Comparison of ENCODE assay signal across 9 mouse cellular contexts in the genomic region with DNA sequence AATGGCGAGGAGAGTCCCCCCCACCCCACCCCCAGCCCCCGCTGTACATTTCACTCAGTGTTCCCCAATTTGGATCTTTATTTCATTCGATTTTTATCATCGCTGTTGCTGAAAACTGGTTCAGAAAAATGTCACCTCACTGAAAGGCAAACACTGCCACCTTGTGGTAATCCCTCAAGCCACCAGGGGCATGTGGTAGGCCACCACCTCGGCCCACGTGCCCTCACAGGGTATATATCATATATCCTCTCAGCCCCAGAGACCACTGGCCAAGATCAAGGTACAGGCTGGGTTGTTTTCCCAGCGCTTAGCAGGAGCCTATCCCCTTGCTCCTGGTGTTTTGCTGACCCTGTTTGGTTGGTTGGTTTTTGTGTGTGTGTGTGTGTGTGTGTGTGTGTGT. TPM values are rescaled to one million over a fixed set of nuclear protein-coding genes. Genes with fewer than 3 reads are reported as not detected.
DNase-seq lines count a peak whose midpoint lies in the region; ATAC-seq and TF ChIP-seq lines count a peak whose summit lies in the region.
"Had no signal": no experiment of that assay in that cellular context is flagged by ENCODE, and none has a peak within 500 bp of the region (broad histone marks: within the 10 kb centered on the region; RNA-seq: fewer than 3 reads in every experiment).

No protein-coding gene starts in this region.

- H3K9me3 ChIP-seq in kidney, embryonic 15.5 days (replicated peaks) = peaks cover 5% of the 10 kb centered on the region; the same call in 1 of the 2 replicates

- peak; percentile 82 for ATAC-seq in kidney, embryonic 15.5 days (replicated peaks; ENCODE audit: low FRiP score)

- peak; percentile 67; the same call in 1 of the 2 replicates for TF ChIP-seq CTCF in small intestine, adult 2 months (IDR thresholded peaks at IDR 0.05; ENCODE audit: extremely low read depth, insufficient read length, insufficient replicate concordance, low read depth, low read length)

- H3K4me3 ChIP-seq in kidney, embryonic 15.5 days (replicated peaks) = no peak overlapping the region
- no peak overlapping the region for H3K4me3 ChIP-seq in small intestine, adult 2 months (ENCODE audit: low read depth, low read length)
- H3K4me3 ChIP-seq: limb, embryonic 13.5 days had no signal

- DNase-seq in frontal cortex, postnatal 36 days (ENCODE audit: low spot score in 2 of 2) = peak; percentile 40 to 50
- DNase-seq in frontal cortex, postnatal 25 days (ENCODE audit: low spot score in 2 of 2) = no peak
- DNase-seq in CD4-positive, CD25-positive, alpha-beta regulatory T cell, adult 2 months (ENCODE audit: low read depth, low spot score) = peak; percentile 91
- peak; percentile 56 for DNase-seq in c-Kit-positive CD71-positive TER-119-positive erythroid progenitor cells, embryonic 14.5 days (ENCODE audit: low spot score)
- DNase-seq in forelimb bud, embryonic 11.5 days (ENCODE audit: low read depth, low spot score) = peak; percentile 77
- DNase-seq in lung, postnatal 10 days = peak; percentile 82

- H3K27me3 ChIP-seq in kidney, embryonic 15.5 days = no peaks in the 10 kb centered on the region
- no peaks in the 10 kb centered on the region for H3K27me3 ChIP-seq in small intestine, adult 2 months (ENCODE audit: control insufficient read depth, insufficient read depth, low read length)
- H3K27me3 ChIP-seq: limb, embryonic 13.5 days had no signal

- WGBS in kidney, embryonic 15.5 days = 22% methylated on average over 7 of the region's 7 CpGs
- 14% methylated on average over 7 of the region's 7 CpGs for WGBS in small intestine, adult 2 months

- TF ChIP-seq POLR2A in small intestine, adult 2 months (IDR thresholded peaks at IDR 0.05; ENCODE audit: low read depth, low read length) = no peak

- H3K9ac ChIP-seq in kidney, embryonic 15.5 days = no peak overlapping the region
- H3K9ac ChIP-seq: limb, embryonic 13.5 days had no signal

- no peak overlapping the region for H3K4me2 ChIP-seq in kidney, embryonic 15.5 days
- H3K4me2 ChIP-seq: limb, embryonic 13.5 days had no signal

- no peak overlapping the region for H3K27ac ChIP-seq in kidney, embryonic 15.5 days
- H3K27ac ChIP-seq in small intestine, adult 2 months (ENCODE audit: insufficient read depth, low read depth, low read length) = no peak overlapping the region
- H3K27ac ChIP-seq: limb, embryonic 13.5 days had no signal

- no peaks in the 10 kb centered on the region for H3K4me1 ChIP-seq in kidney, embryonic 15.5 days
- H3K4me1 ChIP-seq in small intestine, adult 2 months (ENCODE audit: control insufficient read depth, insufficient read depth, insufficient read length, low read length) = peaks cover 6% of the 10 kb centered on the region
- H3K4me1 ChIP-seq: limb, embryonic 13.5 days had no signal

- peaks cover 9% of the 10 kb centered on the region; the same call in 1 of the 2 replicates for H3K36me3 ChIP-seq in kidney, embryonic 15.5 days
- peaks cover 4% of the 10 kb centered on the region; the same call in 1 of the 2 replicates for H3K36me3 ChIP-seq in small intestine, adult 2 months (ENCODE audit: control insufficient read depth, insufficient read depth, low read length)
- H3K36me3 ChIP-seq: limb, embryonic 13.5 days had no signal

RNA-seq across cellular contexts. Expression of a gene that starts 11.2 kb away (rescaled TPM):
- polyA plus RNA-seq in kidney, embryonic 15.5 days (2015; fragmentation: Nextera tagmentation; extraction: Ambion mirVana) = 10.8 and 12.2 TPM in 2 replicates
- polyA plus RNA-seq in small intestine, adult 2 months (2012; rRNA removed) = 8.0 and 8.9 TPM in 2 replicates

RNA-seq across cellular contexts. Expression of a gene that starts 13.9 kb away (rescaled TPM):
- polyA plus RNA-seq in kidney, embryonic 15.5 days (2015; fragmentation: Nextera tagmentation; extraction: Ambion mirVana) = 164 and 194 TPM in 2 replicates
- 49.1 and 49.5 TPM in 2 replicates for polyA plus RNA-seq in small intestine, adult 2 months (2012; rRNA removed)

RNA-seq across cellular contexts. Expression of a gene that starts 38.4 kb away (rescaled TPM):
- polyA plus RNA-seq in kidney, embryonic 15.5 days (2015; fragmentation: Nextera tagmentation; extraction: Ambion mirVana) = 6.2 and 6.5 TPM in 2 replicates
- 30.9 and 46.4 TPM in 2 replicates for polyA plus RNA-seq in small intestine, adult 2 months (2012; rRNA removed)

RNA-seq across cellular contexts. Expression of a gene that starts 38.6 kb away (rescaled TPM):
- polyA plus RNA-seq in kidney, embryonic 15.5 days (2015; fragmentation: Nextera tagmentation; extraction: Ambion mirVana) = 0.93 and 1.1 TPM in 2 replicates
- polyA plus RNA-seq in small intestine, adult 2 months (2012; rRNA removed) = 0.41 TPM in 1 of 2 replicates, not detected in the other

RNA-seq across cellular contexts. Expression of a gene that starts 56.9 kb away (rescaled TPM):
- polyA plus RNA-seq in kidney, embryonic 15.5 days (2015; fragmentation: Nextera tagmentation; extraction: Ambion mirVana) = 0.42 and 0.47 TPM in 2 replicates
- 5.5 and 10.4 TPM in 2 replicates for polyA plus RNA-seq in small intestine, adult 2 months (2012; rRNA removed)

Comparison
In these comparisons a context has a peak if more than half of its experiments do, and no peak if none do; other contexts are left out.
1. DNase-seq: peak in frontal cortex, postnatal 36 days (2 of 2), CD4-positive, CD25-positive, alpha-beta regulatory T cell, adult 2 months (single experiment), c-Kit-positive CD71-positive TER-119-positive erythroid progenitor cells, embryonic 14.5 days (single experiment), forelimb bud, embryonic 11.5 days (single experiment) and lung, postnatal 10 days (single experiment); none in frontal cortex, postnatal 25 days (0 of 2).